Mouse (Mus musculus) neural tube, embryonic 13.5 days (tissue): Measurements from ENCODE around the gene Cd209g. TPM values are rescaled to one million over a fixed set of nuclear protein-coding genes. Genes with fewer than 3 reads are reported as not detected.
A peak's percentile ranks its signal among the peaks of the same experiment; 100 is the strongest.

Experiments
- ATAC-seq: fragments of 200-750 bp; cut with Nextera tagmentation; 2 replicates; pipeline ENCODE4 v1.8.0; 2017; ENCODE audit warnings: low read depth, mild to moderate bottlenecking, moderate TSS enrichment, moderate library complexity
- H3K27ac ChIP-seq: fragments of 300-500 bp; sonication (generic); replicated peaks from 2 replicates; pipeline ENCODE4 v1.5.1; 2015; ENCODE audit warnings: moderate library complexity, mild to moderate bottlenecking, inconsistent platforms
- H3K27me3 ChIP-seq: fragments of 300-500 bp; sonication (generic); 2 replicates; pipeline ENCODE4 v1.6.1; 2015; ENCODE audit warnings: mild to moderate bottlenecking, inconsistent platforms
- H3K36me3 ChIP-seq: fragments of 300-500 bp; sonication (generic); 2 replicates; pipeline ENCODE4 v1.6.1; 2015; ENCODE audit warnings: mild to moderate bottlenecking, inconsistent platforms
- H3K4me1 ChIP-seq: fragments of 300-500 bp; sonication (generic); replicated peaks from 2 replicates; pipeline ENCODE4 v1.6.1; 2015; ENCODE audit warnings: inconsistent platforms
- H3K4me2 ChIP-seq: fragments of 300-500 bp; sonication (generic); 2 replicates; pipeline ENCODE4 v1.6.1; 2015; ENCODE audit warnings: inconsistent platforms, mild to moderate bottlenecking, moderate library complexity
- H3K4me3 ChIP-seq: fragments of 300-500 bp; sonication (generic); 2 replicates; pipeline ENCODE4 v1.5.1; 2015; ENCODE audit warnings: mild to moderate bottlenecking, inconsistent platforms
- H3K9ac ChIP-seq: fragments of 300-500 bp; sonication (generic); 2 replicates; pipeline ENCODE4 v1.6.1; 2015; ENCODE audit warnings: moderate library complexity, mild to moderate bottlenecking, inconsistent platforms
- H3K9me3 ChIP-seq: fragments of 300-500 bp; sonication (generic); 2 replicates; pipeline ENCODE4 v1.6.1; 2016; ENCODE audit warnings: inconsistent platforms
- WGBS: fragments of 180-500 bp; shearing (Covaris S2); methylation state at CpG from one replicate; pipeline ENCODE4 v1.1.7; 2015; 5-methylcytosine and 5-hydroxymethylcytosine counted together
- polyA plus RNA-seq: library from polyadenylated mRNA; unstranded; fragments of >200 nt; fragmentation: Nextera tagmentation; extraction: Ambion mirVana; gene quantifications from 2 replicates; pipeline ENCODE4 v1.2.1, GENCODE M21; 2015

The Cd209g gene
- polyA plus RNA-seq, 1 experiment from 2014 or later, result not detected

DNA sequence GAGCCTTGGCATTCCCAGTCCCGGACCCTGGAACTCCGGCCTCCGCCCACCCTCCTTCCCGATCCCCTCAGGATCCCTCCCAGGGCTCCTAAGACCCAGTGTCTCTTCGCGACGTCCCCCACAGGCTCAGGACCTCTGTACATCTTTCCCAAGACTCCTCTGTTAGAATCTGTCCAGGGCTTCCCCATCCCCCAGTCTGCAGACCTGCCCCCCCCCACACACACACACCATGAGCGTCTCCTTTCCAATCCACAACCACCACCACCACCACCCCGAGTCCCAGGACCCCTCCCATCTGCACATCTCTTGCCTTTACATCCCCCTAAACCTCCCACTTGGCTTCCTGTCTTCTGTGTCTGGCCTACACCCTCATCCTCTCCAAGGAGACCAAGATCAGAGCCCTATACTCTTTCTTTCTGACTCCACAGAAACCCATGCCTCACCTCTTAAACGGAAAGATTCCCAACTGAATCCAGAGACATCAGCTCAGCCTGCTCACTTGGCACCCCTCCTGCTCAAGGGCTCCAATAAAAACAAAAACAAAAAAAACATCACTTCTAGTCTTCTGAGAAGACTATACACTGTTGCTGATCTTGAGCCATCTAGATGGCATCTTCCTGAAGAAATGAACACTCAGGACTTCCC, 33.1 kb downstream of the Cd209g start:
- peak; percentile 13 for ATAC-seq
- Histone ChIP-seq H3K27ac (peak overlapping the region; percentile 80), H3K4me2 (peak overlapping the region; percentile 76), H3K9me3 (no peaks in the 10 kb centered on the region), H3K36me3 (peaks cover 24% of the 10 kb centered on the region; the same call in 1 of the 2 replicates), H3K27me3 (no peaks in the 10 kb centered on the region), H3K4me3 (peak overlapping the region; percentile 92), H3K9ac (peak overlapping the region; percentile 96), H3K4me1 (peaks cover 46% of the 10 kb centered on the region)
- 5% methylated on average over 10 of the region's 10 CpGs for WGBS

DNA sequence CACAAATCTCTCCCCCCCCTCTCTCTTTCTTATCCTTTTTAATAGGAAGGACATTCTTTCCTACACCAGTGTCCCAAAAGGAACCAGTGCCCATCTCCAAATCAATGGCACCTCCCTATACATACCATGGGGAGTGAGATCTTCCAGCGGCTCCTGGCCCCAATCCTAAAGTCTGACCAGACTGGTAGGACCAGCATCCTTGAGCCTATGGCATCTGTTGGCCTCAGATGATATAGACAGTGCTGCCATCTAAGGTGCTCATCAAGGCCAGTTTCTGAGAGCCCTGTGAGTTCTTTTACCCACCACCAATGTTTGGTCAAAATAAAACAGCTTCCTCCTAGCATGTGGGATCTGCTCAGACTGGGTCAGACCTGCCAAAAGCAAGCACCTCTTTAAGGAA, 34.0 kb downstream of the Cd209g start:
- H3K9me3 ChIP-seq, result no peaks in the 10 kb centered on the region
- no peak for ATAC-seq
- H3K4me3 ChIP-seq, result peak overlapping the region; percentile 92; the same call in 1 of the 2 replicates
- H3K4me2 ChIP-seq, result peak overlapping the region; percentile 76
- WGBS, result 88% methylated on average over 1 of the region's 1 CpGs
- H3K27ac ChIP-seq, result no peak overlapping the region
- peaks cover 26% of the 10 kb centered on the region; the same call in 1 of the 2 replicates for H3K36me3 ChIP-seq
- H3K27me3 ChIP-seq, result no peaks in the 10 kb centered on the region
- peaks cover 46% of the 10 kb centered on the region for H3K4me1 ChIP-seq
- H3K9ac ChIP-seq, result 0 out of 2 replicates have a peak overlapping the region, but pooled peaks have one; percentile 96

DNA sequence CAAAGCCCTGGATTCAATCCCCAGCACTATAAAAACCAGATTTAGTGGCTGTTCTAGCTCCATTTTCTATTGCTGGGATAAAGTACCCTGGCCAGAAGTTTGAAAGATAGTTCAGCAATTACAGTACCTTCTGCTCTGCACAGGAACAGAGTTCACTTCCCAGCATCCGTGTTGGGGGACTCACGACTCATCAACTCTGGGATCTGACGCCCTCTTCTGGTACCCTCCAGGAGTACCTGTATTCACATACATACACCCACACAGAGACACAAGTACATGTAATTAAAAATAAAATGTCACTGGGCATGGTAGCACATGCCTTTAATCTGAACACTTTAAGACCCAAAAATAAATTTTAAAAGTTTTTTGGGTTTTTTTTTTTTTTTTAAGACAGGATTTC, 38.6 kb downstream of the Cd209g start:
- no peak for ATAC-seq
- Histone ChIP-seq H3K27me3 (no peaks in the 10 kb centered on the region), H3K27ac (no peak overlapping the region), H3K9ac (no peak overlapping the region), H3K4me2 (no peak overlapping the region), H3K4me3 (no peak overlapping the region), H3K4me1 (peaks cover 36% of the 10 kb centered on the region), H3K36me3 (peaks cover 52% of the 10 kb centered on the region), H3K9me3 (no peaks in the 10 kb centered on the region)
- WGBS, result 65% methylated on average over 3 of the region's 3 CpGs

- Histone ChIP-seq H3K27ac (no peak overlapping the region), H3K9me3 (no peaks in the 10 kb centered on the region), H3K36me3 (peaks cover 62% of the 10 kb centered on the region), H3K4me3 (no peak overlapping the region), H3K9ac (no peak overlapping the region), H3K27me3 (no peaks in the 10 kb centered on the region), H3K4me1 (peaks cover 20% of the 10 kb centered on the region), H3K4me2 (no peak overlapping the region)
- 84% methylated on average over 2 of the region's 2 CpGs for WGBS
- no peak for ATAC-seq
These were observed 40.1 kb downstream of the Cd209g start for GRCm38 (mm10) chr8:4174018-4174417.

DNA sequence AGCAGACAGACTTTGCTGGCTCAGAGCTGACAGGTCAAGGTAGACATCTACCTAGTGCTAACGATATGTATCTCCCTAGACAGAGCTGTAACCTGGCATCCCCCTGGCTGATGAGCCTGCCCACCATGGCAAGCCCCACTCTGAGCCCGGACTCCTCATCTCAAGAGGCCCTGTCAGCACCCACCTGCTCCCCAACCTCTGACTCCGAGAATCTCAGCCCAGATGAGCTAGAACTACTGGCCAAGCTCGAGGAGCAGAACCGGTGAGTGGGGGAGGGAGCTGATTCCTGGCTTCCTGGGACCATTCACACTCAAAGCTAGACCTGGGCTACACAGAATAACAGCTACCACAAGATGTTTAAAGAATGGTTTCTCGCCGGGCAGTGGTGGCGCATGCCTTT, 49.5 kb downstream of the Cd209g start:
- H3K36me3 ChIP-seq, result peaks cover 73% of the 10 kb centered on the region
- 81% methylated on average over 8 of the region's 8 CpGs for WGBS

DNA sequence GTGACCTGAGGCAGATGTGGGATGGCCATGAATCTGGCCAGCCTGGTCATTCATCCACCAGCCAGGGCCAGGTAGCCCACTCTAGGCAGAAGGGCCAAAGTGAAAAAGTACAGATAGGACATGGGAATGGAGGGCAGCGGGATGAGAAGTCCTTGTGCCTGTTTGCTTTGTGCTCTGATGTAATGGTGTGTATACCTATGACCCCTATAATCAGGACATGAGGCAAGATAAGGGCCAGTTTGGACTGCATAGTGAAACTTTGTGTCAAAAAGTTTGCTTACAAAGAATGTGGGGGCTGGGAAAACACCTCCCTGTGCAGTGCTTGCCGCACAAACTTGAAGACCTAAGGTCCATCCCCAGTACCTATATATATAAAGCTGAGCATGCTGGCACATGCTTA, 52.3 kb downstream of the Cd209g start:
- Histone ChIP-seq H3K9ac (no peak overlapping the region), H3K36me3 (peaks cover 87% of the 10 kb centered on the region), H3K27me3 (no peaks in the 10 kb centered on the region), H3K4me1 (no peaks in the 10 kb centered on the region), H3K4me3 (no peak overlapping the region), H3K4me2 (no peak overlapping the region), H3K9me3 (no peaks in the 10 kb centered on the region), H3K27ac (no peak overlapping the region)
- 97% methylated on average over 2 of the region's 2 CpGs for WGBS
- ATAC-seq, result no peak

More for the DNA sequence above, 49.5 kb downstream of the Cd209g start:
- Histone ChIP-seq H3K27ac (no peak overlapping the region), H3K27me3 (no peaks in the 10 kb centered on the region), H3K4me3 (no peak overlapping the region), H3K9me3 (no peaks in the 10 kb centered on the region), H3K9ac (no peak overlapping the region), H3K4me1 (no peaks in the 10 kb centered on the region), H3K4me2 (no peak overlapping the region)
- ATAC-seq, result no peak

Other genes with a start within 250 kb of the Cd209g start
- not detected in 2 replicates for gene Cd209b, start 207.3 kb upstream of the Cd209g start, polyA plus RNA-seq
- gene Cd209c, start 179.4 kb upstream of the Cd209g start, polyA plus RNA-seq, result 0.39 TPM in 2 replicates
- gene Cd209f, start 28.3 kb upstream of the Cd209g start, polyA plus RNA-seq, result not detected in 2 replicates
- 78.7 and 82.7 TPM in 2 replicates for gene Evi5l, start 32.5 kb downstream of the Cd209g start, polyA plus RNA-seq
- 41.1 and 49.7 TPM in 2 replicates for gene Prr36, start 83.4 kb downstream of the Cd209g start, polyA plus RNA-seq
- 0.25 TPM in 1 of 2 replicates, not detected in the other for gene Lrrc8e, start 92.7 kb downstream of the Cd209g start, polyA plus RNA-seq
- 36.9 and 38.9 TPM in 2 replicates for gene Map2k7, start 104.6 kb downstream of the Cd209g start, polyA plus RNA-seq
- gene Gm49320, start 104.8 kb downstream of the Cd209g start, polyA plus RNA-seq, result 1.6 and 1.9 TPM in 2 replicates
- gene Tgfbr3l, start 114.1 kb downstream of the Cd209g start, polyA plus RNA-seq, result 3.3 and 7.0 TPM in 2 replicates
- 58.5 and 59.0 TPM in 2 replicates for gene Snapc2, start 119.0 kb downstream of the Cd209g start, polyA plus RNA-seq
- gene Ctxn1, start 125.2 kb downstream of the Cd209g start, polyA plus RNA-seq, result 276 and 301 TPM in 2 replicates
- gene Timm44, start 141.8 kb downstream of the Cd209g start, polyA plus RNA-seq, result 38.3 and 39.3 TPM in 2 replicates
- 20.7 and 21.3 TPM in 2 replicates for gene Ccl25, start 191.1 kb downstream of the Cd209g start, polyA plus RNA-seq
- 119 and 139 TPM in 2 replicates for gene Elavl1, start 191.3 kb downstream of the Cd209g start, polyA plus RNA-seq